Mouse (Mus musculus): ENCODE measurements at regions not wholly inside any gene's neighbourhood (a gene's known extent, or its start where the extent isn't known, plus 50 kb on each side); places are given as distances from the start of the nearest gene placed in this dataset.
"Not testable (repeated sequence)": the region's sequence is repeated elsewhere in the genome, so short reads cannot be mapped to it uniquely, and the experiment has no call there.

DNA sequence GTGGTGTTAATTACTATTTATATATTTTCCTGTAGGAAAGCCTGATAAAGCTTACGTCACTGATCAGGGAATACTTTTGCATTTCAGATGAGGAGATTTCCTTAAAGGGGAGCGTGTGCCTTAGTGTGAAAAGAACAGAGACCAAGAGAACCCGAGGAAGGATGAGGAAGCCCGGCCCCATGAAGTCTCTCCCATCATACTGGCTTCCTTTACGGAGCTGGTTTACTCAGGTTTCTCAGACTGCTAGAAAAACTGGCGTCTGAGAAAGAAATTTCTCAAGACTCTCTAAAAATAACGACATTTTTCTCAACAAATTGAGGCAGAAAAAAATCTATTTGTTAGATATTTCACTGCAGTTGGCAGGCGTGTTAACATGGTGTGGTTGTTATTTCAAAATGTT, 137.2 kb upstream of the Nrip1 start:
- DNase-seq (ENCODE audit: low read depth) = no peak

DNA sequence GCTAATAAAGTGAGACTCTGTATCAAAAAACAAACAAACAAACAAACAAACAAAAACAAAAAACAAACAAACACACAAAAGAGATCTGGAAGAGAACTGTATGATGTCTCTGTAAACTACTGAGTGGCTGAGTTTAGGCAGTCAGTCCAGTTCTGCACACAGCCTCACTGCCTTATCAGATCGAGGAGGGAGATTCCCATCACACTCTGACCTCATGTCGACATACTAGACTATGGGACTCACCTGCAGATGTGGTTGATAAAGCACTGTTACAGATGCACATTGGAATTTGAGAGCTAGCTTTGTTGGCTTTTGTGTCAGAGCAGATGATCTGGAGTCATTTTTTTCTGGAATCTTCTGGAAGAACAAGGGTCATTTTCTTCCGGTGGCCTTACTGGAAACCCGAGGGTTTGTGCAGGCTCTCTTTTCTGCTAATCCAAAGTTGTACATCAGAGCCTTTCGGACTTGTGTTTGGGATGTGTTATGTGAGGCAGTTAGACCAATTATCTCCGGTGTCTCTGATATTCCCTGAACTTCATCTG, 135.6 kb upstream of the Nrip1 start:
- DNase-seq (ENCODE audit: low read depth) = no peak

DNA sequence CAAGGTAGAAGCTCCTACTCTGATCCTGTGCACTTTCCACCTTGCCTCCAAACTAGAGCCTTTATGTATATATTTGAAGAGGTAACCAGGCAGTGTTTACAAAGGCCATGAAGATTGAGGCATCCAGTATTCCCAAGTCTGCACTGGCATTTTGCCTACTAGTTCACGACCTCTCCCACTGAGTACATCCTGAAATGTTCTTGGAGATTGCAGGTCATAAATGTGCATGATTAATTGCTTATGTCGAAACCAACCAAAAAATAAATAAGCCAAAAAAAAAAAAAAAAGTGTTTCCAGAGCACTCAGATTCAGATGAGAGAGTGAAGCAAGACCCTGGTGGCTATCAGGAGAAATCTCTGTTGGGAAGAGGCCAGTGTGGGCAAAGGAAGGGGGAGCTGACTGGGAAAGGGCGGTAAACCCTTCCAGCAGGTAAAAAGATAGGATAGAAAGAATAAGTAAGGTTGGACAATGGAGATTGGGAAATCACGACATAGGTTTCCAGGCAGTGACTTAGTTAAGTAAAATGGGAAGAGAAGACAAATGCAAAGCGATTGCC, 133.6 kb upstream of the Nrip1 start:
- no peak for DNase-seq (ENCODE audit: low read depth)

DNA sequence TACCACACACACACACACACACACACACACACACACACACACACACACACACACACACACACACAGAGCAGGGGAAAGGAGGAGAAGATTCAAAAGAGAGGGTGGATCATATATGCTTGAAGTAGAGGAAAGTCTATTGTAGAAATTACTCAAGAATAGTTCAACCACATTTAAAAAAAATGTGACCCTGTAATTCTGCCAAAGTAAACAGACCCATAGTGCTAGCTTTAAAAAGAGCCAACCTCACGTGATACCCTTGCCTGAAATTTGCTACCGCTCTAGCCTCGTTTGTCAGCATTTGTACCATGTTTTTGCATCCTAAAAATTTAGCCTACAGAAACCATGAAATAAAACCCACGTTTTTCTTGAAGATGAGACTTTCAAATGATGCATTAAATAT, 132.6 kb upstream of the Nrip1 start:
- DNase-seq (ENCODE audit: low read depth) = no peak

DNA sequence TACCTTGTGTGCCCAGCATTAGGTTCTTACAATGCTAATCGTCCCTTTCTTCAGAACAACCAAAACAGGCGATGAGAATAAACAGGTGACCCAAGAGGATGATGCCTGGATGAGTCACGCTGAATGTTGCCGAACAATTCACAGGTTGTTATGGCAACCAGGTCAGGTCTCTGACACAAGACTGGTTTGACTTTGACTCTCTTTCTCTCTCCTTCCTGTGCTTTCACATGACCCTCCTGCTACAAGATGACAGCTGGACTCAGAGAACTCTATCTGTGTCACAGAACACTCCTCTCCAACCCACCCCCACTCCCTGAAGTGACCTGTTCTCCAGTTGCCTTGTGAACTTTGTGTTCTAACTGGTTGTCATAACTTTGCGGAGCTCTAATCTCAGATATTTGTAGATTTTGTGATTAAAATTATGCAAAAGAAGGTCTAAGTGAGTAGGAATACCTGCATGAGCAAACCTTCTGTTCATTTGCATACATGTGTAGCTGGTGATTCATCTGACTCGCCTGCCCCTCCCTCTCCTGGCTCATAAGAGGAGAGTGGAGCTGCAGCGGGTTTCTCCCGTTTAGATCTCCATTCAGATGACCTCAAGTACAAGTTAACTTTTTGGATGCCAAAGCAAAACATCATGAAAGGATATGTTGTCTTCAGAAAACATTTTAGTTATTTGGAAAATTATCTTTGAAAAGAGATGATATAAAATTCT, 126.2 kb upstream of the Nrip1 start:
- no peak for DNase-seq (ENCODE audit: low read depth)

DNA sequence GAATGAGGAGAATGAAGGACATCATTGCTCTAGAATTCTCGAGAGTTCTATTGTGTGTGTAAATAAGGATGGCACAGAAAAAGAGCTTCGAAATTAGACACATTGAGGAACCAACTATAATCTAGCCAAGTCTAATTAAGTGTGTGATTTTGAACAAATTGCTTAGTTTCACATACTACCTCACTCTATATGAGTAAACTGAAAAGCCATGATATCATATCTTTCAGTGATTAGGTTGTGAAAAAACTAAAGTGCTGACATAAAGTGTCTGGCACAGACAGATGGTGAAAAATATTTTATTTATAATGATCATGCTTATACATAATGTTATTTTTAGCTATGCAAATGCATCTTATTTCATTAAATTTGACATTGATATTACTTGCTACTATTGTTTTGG, 124.6 kb upstream of the Nrip1 start:
- DNase-seq (ENCODE audit: low read depth) = no peak

DNA sequence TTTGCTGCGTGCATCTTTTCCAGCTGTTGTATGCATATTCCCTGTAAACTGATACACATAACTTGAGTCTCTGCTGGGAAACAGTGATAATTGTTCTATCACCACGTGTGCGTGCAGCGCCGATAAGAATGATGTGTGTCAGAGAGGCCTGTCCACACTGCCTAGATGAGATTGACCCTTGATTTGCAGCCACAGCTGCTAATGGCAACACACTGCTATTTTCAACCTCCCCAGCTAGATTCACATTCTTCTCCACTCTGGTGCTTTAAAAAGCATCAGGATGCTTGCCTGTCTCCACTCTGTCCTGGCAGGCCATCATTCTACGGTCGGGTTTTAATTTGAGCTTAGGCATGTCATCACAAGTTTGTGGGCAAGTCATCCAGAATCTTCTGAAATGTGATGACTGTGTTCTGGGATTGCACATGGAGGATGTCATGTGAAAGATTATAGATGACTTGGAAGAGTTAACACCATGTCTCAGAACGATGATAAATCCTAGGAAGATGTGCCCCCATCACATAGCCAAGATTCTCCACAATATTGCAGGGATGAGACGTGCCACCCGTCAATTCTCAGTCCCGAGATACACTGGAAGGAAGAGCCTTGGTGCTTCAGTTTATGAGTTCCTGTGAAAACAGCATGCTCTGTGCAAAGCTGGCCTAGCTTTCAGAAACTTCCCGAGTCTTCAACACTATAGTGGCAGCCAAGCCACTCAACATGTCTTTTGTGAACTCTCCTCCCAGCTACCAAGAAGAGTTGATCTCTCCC, 123.6 kb upstream of the Nrip1 start:
- no peak for DNase-seq (ENCODE audit: low read depth)

DNA sequence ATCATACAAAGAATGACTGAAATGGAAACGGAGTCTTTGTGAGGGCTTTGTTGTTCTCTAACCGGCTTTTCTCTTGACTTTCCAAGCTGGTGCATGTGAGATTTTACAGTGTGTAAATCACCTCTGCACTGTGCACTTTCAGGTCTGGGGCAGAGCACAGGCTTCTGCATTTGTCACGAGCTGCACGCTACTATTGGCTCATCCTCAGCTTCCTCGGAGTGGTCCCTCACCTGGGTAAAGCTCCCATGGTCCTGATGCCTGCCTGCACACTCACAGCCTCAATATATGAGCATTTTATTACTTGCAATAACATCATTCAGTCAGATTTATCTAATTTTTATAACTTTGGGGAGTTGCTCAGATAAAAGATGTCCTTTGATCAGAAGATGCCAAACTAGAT, 109.8 kb upstream of the Nrip1 start:
- no peak for DNase-seq (ENCODE audit: low read depth)

DNA sequence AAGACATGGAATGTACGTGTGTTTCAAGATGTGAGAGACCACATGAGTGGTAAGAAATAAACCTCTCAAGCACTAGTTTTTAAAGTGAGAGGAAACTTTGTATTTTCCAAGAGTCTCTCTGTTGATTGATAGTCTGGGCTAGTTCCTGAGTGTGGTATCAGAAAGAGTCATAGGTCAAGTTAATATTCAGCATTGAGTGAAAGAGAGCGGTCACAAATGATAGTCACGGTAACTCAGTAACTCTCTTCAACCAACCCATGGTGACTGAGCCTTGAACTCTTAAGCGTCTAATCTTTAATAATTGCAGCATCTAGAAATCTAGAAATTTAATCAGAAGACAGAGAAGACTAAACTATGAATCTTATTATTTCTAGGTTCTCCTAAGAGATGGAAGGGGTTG, 108.3 kb upstream of the Nrip1 start:
- no peak for DNase-seq (ENCODE audit: low read depth)

DNA sequence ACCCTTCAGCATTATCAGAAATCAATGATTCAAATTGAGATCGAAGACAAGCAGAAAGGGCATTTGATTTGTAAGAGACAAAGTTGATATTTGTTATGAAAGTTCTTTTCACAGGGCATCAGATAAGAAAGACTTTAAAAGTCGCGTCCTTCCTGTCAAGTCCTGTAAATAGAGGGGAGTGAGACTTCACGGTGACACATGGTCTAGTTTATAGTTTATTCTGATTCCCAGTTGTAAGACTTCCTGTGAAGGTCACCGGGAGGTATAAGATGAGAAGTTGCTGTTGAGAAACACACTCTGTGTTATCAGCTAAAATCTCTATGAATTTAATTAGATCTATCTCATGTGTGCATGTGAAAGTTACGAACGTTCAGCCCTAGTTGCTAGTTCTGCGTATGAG, 103.8 kb upstream of the Nrip1 start:
- no peak for DNase-seq (ENCODE audit: low read depth)

DNA sequence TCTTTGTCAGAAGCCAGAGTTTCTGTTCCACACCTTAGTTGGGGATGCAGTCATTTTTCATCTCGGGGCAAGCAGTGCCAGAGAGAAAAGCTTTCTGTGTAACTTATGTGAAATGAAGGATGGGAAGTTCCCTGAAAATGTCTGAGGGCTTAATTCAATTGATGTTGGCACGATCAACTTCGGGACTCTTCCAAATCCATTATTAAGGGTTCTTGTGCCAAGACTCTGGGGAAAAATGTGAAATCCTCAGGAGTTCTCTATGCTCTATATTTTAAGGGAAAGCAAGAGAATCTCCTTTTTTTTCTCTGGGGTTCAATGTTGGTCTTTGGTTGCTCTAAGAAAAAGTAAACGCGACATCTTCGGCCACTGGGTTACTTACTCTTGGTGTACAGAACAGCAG, 100.9 kb upstream of the Nrip1 start:
- DNase-seq (ENCODE audit: low read depth) = no peak

DNA sequence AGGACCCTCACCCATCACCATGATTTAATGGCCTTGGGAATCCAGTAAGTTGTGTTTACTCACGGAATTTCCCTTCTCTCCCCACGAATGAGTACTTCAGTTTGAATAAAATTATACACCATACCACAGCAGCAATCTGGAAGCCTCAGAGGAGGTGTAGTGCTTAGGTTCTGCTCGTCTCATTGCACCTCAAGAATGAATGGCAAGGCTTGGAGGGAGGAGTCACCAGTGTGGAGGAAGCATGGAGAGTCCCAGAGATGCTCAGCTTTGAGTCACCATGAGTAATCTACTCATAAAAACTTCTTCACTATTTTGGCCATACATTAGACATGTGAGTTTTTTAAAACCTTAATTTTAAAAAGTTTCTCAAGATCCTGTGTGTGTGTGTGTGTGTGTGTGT, 98.8 kb upstream of the Nrip1 start:
- DNase-seq (ENCODE audit: low read depth) = no peak

DNA sequence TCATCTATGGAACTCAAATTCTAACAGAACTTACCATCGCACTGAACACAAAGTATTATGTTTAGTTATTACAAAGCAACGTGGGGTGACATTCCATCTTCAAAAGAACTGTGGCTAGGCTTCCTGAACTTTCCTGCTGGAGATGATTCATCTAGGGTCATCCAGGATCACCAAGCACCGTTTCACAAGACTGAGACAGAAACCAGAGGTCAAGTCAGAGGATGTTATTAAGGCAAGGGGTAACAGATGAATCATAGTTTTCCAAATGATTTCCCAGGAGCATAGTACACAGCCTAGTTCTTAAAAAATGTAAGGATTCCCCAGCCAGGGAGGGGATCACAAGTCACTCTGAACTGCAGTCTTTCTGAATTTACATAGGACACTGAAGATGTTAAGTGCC, 97.5 kb upstream of the Nrip1 start:
- no peak for DNase-seq (ENCODE audit: low read depth)

DNA sequence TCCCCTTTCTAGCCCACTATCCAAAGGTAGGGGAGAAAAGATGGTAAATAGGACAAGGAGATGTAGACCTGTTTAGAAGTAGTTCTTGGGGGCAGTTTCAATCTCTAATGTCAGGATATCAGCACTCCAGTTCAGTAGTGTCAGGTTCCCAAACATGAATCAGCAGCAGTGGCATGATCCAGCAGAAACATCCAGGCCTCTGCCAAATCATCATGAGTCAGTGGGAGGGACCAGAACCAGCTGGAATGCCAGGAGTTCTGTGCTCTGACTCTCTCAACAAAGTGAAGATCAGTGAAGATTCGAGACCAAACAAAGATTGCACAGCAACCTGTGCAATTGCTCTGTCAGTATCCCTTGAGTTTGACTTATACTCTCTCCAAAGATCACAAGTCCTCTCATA, 85.9 kb upstream of the Nrip1 start:
- DNase-seq (ENCODE audit: low read depth) = no peak

DNA sequence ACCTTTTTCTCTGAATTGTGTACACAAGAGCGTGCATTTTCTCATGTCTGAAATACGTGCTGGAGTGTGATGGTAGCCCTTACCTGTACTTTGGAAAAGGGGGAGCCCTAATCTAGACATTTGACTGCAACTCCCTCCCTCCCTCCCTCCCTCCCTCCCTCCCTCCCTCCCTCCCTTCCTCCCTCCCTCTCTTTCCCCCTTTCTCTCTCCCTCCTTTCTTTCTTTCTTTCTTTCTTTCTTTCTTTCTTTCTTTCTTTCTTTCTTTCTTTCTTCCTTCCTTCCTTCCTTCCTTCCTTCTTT, 82.6 kb upstream of the Nrip1 start:
- DNase-seq (ENCODE audit: low read depth) = not testable (repeated sequence)

DNA sequence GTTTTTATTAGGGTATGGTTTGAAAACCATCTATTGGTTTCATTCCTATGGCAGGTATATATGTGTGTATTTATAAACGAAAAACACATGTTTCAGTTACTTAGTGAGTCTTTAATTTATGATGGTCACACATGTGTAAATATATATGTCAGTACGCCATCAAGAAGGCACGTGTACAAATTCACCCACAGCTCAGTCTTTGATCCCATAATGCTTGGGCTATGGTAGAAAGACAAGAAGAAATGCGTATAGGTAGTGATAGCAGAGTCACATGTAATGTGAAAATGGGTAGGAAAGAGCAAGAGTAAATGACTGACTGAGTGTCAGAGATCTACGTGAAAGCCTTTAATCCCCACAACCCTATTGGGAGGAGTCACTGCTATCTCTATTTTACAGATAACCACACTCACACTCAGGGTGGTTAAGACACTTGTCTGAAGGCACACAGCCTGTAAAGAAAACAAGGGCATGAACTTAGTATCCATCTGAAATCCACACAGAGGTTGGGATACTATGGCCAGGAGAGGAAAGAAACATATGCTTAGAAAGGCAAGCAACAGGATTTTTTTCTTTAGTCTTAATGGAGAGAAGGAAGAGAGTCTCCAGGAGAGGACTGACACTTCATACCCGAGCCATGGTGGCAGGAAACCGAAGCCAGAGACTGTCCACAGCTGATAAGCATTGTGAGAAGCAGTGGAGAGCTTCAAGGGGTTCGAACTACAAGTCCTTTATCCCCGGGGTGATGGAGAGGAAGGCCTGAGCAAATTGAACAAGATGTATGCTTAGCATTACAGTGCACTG, 82.1 kb upstream of the Nrip1 start:
- peak; percentile 29 for DNase-seq (ENCODE audit: low read depth)

DNA sequence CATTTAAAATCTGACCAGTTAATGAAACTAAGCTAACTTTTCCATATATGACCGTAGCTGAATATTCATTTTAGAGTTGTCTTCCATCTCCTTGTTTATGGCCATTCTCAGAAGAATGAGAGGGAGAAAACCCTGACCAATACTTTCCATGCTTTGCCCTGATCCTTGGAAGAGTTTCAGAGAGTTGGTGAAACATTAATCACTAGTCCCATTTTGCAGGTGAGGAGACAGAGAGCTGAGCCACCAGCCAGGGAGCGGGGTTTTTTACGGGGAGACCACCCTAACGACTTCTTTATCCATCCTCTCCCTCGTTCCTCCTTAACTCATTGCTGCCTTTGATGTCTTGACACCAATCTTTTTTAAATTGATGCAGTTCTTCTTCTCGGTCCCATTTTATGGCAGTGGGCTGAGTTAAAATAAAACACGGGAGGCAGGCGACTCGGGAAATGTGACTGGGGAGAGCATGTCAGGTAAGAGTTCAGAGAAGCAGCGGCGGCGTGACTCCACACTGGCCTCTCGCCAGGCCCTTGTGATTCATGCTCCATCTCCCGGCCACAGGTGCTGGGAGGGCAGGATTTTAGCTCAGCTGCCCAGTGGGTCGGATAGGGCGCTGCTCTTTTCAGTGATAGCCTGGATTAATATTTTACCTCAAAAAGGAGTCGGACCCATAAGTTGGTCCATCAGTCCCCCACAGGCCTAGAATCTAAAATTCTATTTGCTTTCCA, 81.3 kb upstream of the Nrip1 start:
- DNase-seq (ENCODE audit: low read depth) = no peak

DNA sequence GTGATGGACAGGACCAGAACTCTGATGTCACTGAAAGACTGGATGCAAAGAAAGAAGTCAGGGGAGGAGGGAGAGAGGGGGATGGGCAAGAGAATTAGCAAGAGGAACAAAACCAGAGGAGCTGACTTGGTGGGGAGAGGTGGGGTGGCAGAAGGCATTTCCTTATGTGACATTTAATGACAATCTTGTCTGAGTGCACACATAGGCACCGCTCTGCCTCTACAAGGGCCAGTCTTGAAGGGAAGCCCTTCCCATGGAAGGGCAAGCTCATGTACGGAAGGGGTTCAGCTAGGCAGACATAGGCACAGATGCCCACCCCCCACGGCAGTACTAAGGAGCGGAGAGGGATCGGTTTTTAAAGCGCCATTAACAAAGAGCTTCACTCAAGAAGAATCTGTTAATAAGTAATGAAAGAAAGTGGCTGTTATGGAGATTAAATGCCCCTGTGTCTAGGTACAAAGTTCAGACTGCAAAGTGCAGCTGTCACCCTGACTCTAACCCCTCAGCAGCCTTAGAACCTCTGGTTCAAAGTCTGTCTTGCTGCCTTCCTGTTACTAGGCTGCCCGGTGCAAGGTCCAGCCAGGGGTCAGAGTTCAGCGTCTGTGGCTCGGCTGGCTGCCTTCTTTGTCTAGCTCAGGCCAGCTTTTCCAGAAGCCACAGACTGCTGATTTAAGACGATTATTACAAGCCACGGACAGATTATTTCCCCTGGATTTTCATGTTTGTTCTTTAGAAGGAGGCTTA, 80.0 kb upstream of the Nrip1 start:
- no peak for DNase-seq (ENCODE audit: low read depth)

DNA sequence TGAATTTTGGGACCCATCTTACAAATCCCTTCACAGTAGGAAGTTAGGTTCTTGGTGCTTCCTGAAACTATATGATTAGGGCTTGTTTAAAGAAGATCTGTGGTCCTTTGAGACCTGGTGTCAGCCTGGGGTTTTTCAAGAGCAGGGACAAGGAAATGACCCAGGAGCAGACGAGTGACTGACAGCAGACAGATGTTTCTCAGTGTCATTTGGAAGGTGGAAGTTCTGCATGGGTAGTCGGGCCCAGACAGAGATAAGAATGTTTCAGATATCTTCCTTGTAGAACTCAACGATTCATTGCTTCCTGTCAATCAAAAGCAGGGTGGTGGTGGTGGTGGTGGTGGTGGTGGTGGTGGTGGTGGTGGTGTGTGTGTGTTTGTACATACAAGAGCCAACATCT, 75.1 kb upstream of the Nrip1 start:
- DNase-seq (ENCODE audit: low read depth) = no peak

DNA sequence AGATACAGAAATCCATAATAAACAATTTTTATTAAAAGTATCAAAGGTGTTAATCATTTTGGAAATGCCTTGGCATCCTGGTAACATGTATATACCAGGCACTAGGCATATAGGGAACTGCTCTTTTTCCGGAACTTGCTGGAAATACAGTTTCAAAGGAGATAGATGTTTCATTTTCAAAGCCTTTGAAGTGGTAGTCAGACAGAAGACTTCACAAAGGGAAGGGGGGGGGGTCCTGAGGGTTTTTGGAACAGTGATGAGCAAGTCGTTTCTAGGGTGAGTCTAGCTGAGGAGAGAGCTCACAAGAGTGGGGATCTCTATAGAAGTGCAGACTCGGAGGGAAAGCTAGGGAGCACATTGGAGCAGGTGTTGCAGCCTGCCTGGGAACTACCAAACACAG, 73.4 kb upstream of the Nrip1 start:
- DNase-seq (ENCODE audit: low read depth) = no peak

DNA sequence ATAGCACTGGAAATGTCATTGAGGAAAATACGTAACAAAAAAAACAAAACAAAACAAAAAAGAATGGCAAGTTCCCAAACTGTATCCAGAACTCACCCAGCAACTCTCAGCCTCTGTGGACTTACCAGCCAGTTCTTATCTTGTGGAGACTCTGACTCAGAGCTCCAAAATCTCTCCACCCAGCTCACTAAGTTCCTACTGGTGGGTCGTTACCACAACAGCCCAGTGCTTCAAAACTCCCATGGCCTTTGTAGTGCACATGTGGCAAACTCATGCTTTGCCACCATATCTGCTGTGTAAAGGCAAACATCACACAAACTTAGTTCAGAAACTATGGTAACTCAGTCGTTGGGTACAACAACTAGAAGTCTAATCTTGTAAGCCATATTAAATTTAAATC, 71.0 kb upstream of the Nrip1 start:
- DNase-seq (ENCODE audit: low read depth) = no peak

All from c-Kit-positive CD71-positive TER-119-negative erythroid progenitor cells, embryonic 14.5 days (primary cell).